Mouse (Mus musculus) layer of hippocampus, adult 18-20 months (tissue): Measurements from ENCODE around the gene Map3k20. TPM values are rescaled to one million over a fixed set of nuclear protein-coding genes. Genes with fewer than 3 reads are reported as not detected.

Source experiments
- DNase-seq, 2 experiments: peaks; one replicate each; pipeline ENCODE4 v3.0.0; 2022; ENCODE audit warnings: low spot score in 2 of 2
- long read RNA-seq: library from polyadenylated mRNA; stranded (forward); transcript quantifications from one replicate; pipeline ENCODE4 v2.0.0, GENCODE M21; 2021
- total RNA-seq, 2 experiments: library from RNA; stranded (reverse); gene quantifications; 2 replicates each; pipeline ENCODE4 v1.2.3; 2021

Map3k20 gene
- total RNA-seq, result 10 to 100 TPM; 12.6 to 16.8 TPM
- long read RNA-seq, full-length matches to known transcripts, result 3 of 5 reads
- long read RNA-seq, partial matches to known transcripts, result 1 of 5 reads
- long read RNA-seq, other reads (novel, unspliced or antisense), result 1 of 5 reads

GRCm38 (mm10) chr2:72285256-72285887 is at the start of gene Map3k20:
TSS of gene Map3k20 (plus strand) at chr2:72285637.
- DNase-seq, result peak in 1 of 2 experiments; percentile 59

- no peak for DNase-seq
Measured at GRCm38 (mm10) chr2:72238421-72238820, 47.0 kb upstream of the Map3k20 start.

- peak in 1 of 2 experiments; percentile 41 for DNase-seq
Measured at GRCm38 (mm10) chr2:72238925-72239324, 46.5 kb upstream of the Map3k20 start.

- DNase-seq, result no peak
Measured at GRCm38 (mm10) chr2:72239456-72239855, 46.0 kb upstream of the Map3k20 start.

GRCm38 (mm10) chr2:72239993-72240392 is 45.4 kb upstream of the Map3k20 start:
- DNase-seq, result no peak

GRCm38 (mm10) chr2:72240691-72241090 is 44.7 kb upstream of the Map3k20 start:
- no peak for DNase-seq

- DNase-seq, result no peak
Measured at GRCm38 (mm10) chr2:72241714-72242472, 43.5 kb upstream of the Map3k20 start.

GRCm38 (mm10) chr2:72242910-72243675 is 42.3 kb upstream of the Map3k20 start:
- no peak for DNase-seq

GRCm38 (mm10) chr2:72245631-72246030 is 39.8 kb upstream of the Map3k20 start:
- DNase-seq, result no peak

GRCm38 (mm10) chr2:72246376-72246775 is 39.1 kb upstream of the Map3k20 start:
- DNase-seq, result no peak

GRCm38 (mm10) chr2:72247819-72248218 is 37.6 kb upstream of the Map3k20 start:
- DNase-seq, result no peak

- DNase-seq, result peak in 1 of 2 experiments; percentile 27
Measured at GRCm38 (mm10) chr2:72252510-72253505, 32.6 kb upstream of the Map3k20 start.

- peak in 1 of 2 experiments; percentile 42 for DNase-seq
Measured at GRCm38 (mm10) chr2:72253882-72254281, 31.6 kb upstream of the Map3k20 start.

GRCm38 (mm10) chr2:72254813-72255582 is 30.4 kb upstream of the Map3k20 start:
- DNase-seq, result no peak

- DNase-seq, result no peak
Measured at GRCm38 (mm10) chr2:72260704-72261103, 24.7 kb upstream of the Map3k20 start.

- no peak for DNase-seq
Measured at GRCm38 (mm10) chr2:72262814-72263480, 22.5 kb upstream of the Map3k20 start.

- DNase-seq, result no peak
Measured at GRCm38 (mm10) chr2:72267390-72267789, 18.0 kb upstream of the Map3k20 start.

GRCm38 (mm10) chr2:72269651-72270341 is 15.6 kb upstream of the Map3k20 start:
- DNase-seq, result no peak
